Mouse (Mus musculus): ENCODE measurements around the gene Gsta4.

GRCm38 (mm10) chr9:78146099-78146498, 36.5 kb upstream of the Gsta4 start:
- TF ChIP-seq CTCF (IDR thresholded peaks at IDR 0.05; ENCODE audit: low read depth) (no peak), EP300 (IDR thresholded peaks at IDR 0.05; ENCODE audit: low read depth) (no peak)

All from liver, embryonic 14.5 days (tissue).